Mouse (Mus musculus): ENCODE measurements around the gene Aldh16a1. TPM values are rescaled to one million over a fixed set of nuclear protein-coding genes. Genes with fewer than 3 reads are reported as not detected.
"Not testable (repeated sequence)": the region's sequence is repeated elsewhere in the genome, so short reads cannot be mapped to it uniquely, and the experiment has no call there.

The Aldh16a1 gene
- polyA plus RNA-seq, 1 experiment from 2014 or later = 31.4 TPM

DNA sequence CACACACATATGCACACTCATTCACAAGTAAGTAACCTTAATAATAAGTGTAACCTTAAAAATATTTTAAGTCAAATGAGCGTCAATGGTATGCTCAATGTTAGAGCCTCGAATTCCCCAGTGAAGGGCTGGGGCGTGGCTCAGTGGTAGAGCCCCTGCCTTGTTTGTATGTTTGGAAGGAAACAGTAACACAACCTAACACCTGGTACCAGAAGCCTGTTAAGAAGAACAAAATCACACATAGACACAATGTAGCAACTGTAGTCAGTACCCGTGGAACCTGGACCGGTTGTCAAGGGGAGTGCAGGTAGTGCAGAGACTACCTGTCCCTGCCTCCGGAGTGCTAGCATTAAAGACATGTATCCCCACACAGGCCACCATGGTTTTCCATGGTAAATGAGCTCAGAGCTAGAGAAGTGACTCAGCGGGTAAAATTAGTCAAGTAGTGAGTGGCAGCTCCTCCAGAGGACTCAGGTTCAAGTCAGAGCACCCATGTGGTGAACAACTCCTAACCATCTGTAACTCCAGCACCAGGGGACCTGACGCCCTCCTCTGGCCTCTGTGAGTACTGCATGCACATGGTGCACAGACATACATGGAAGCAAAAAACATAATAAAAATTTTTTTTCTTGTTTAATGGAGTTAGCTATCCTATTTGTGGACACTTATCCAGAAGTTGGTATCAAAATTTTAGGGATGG, 55.7 kb downstream of the Aldh16a1 start:
- Histone ChIP-seq H3K4me1 (replicated peaks) (peaks cover 16% of the 10 kb centered on the region), H3K9ac (no peak overlapping the region), H3K36me3 (replicated peaks) (no peaks in the 10 kb centered on the region), H3K4me3 (replicated peaks) (no peak overlapping the region), H3K9me3 (replicated peaks) (no peaks in the 10 kb centered on the region), H3K4me2 (no peak overlapping the region), H3K27ac (replicated peaks) (no peak overlapping the region), H3K27me3 (no peaks in the 10 kb centered on the region; the same call in 1 of the 2 replicates)
- ATAC-seq (ENCODE audit: insufficient read depth) = no peak
- WGBS (ENCODE audit: insufficient replicate concordance) = 70% methylated on average over 8 of the region's 8 CpGs

- 25% methylated on average over 6 of the region's 6 CpGs for WGBS (ENCODE audit: insufficient replicate concordance)
- Histone ChIP-seq H3K27me3 (no peaks in the 10 kb centered on the region; the same call in 1 of the 2 replicates), H3K9ac (no peak overlapping the region), H3K27ac (replicated peaks) (peak overlapping the region; percentile 45; the same call in 1 of the 2 replicates), H3K36me3 (replicated peaks) (no peaks in the 10 kb centered on the region), H3K4me1 (replicated peaks) (peaks cover 16% of the 10 kb centered on the region), H3K9me3 (replicated peaks) (no peaks in the 10 kb centered on the region), H3K4me3 (replicated peaks) (no peak overlapping the region), H3K4me2 (no peak overlapping the region)
- ATAC-seq (ENCODE audit: insufficient read depth) = peak; percentile 25; the same call in 1 of the 2 replicates
These were observed 56.9 kb downstream of the Aldh16a1 start for GRCm38 (mm10) chr7:45097479-45097878.

- H3K4me3 ChIP-seq (replicated peaks); H3K27me3 ChIP-seq; H3K9me3 ChIP-seq (replicated peaks); H3K36me3 ChIP-seq (replicated peaks); H3K27ac ChIP-seq (replicated peaks); H3K9ac ChIP-seq; ATAC-seq (ENCODE audit: insufficient read depth); H3K4me2 ChIP-seq: not testable (repeated sequence)
- WGBS (ENCODE audit: insufficient replicate concordance) = 78% methylated on average over 14 of the region's 14 CpGs
- H3K4me1 ChIP-seq (replicated peaks) = peaks cover 28% of the 10 kb centered on the region
These were observed 58.4 kb downstream of the Aldh16a1 start for GRCm38 (mm10) chr7:45095965-45096364.

DNA sequence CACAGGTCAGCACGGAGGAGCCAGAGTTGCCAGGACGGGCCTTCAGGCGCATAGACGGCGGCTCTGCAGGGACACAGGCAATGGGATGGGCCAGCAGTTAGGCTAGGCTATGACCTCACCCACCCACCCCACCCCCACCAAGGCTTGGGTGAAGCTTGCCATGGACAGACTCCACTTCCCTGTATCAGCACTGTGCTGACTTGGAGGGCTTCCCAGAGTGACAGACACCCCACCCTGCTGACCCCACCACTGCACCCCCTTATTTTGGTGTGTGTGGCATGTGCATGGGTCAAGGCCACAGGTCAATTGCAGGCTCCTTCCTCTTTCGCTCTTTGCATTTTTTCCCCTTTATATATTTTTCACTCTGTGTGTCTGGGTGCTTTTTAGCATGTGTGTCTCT, 59.0 kb downstream of the Aldh16a1 start:
- ATAC-seq (ENCODE audit: insufficient read depth) = no peak
- Histone ChIP-seq H3K27ac (replicated peaks) (no peak overlapping the region), H3K36me3 (replicated peaks) (no peaks in the 10 kb centered on the region), H3K4me2 (no peak overlapping the region), H3K9me3 (replicated peaks) (no peaks in the 10 kb centered on the region), H3K9ac (no peak overlapping the region), H3K4me1 (replicated peaks) (peaks cover 34% of the 10 kb centered on the region), H3K27me3 (no peaks in the 10 kb centered on the region; the same call in 1 of the 2 replicates), H3K4me3 (replicated peaks) (no peak overlapping the region)
- WGBS (ENCODE audit: insufficient replicate concordance) = 57% methylated on average over 6 of the region's 6 CpGs

- no peak overlapping the region for H3K4me2 ChIP-seq
- H3K27me3 ChIP-seq = no peaks in the 10 kb centered on the region; the same call in 1 of the 2 replicates
- no peak overlapping the region for H3K27ac ChIP-seq (replicated peaks)
- H3K4me3 ChIP-seq (replicated peaks) = no peak overlapping the region
- no peaks in the 10 kb centered on the region for H3K9me3 ChIP-seq (replicated peaks)
- ATAC-seq (ENCODE audit: insufficient read depth) = no peak
- no peaks in the 10 kb centered on the region for H3K36me3 ChIP-seq (replicated peaks)
- 47% methylated on average over 7 of the region's 7 CpGs for WGBS (ENCODE audit: insufficient replicate concordance)
- H3K4me1 ChIP-seq (replicated peaks) = peaks cover 40% of the 10 kb centered on the region
- no peak overlapping the region for H3K9ac ChIP-seq
These were observed 60.3 kb downstream of the Aldh16a1 start for GRCm38 (mm10) chr7:45094121-45094520.

GRCm38 (mm10) chr7:45093516-45093905, 60.9 kb downstream of the Aldh16a1 start:
- H3K27ac ChIP-seq (replicated peaks) = no peak overlapping the region
- no peak for ATAC-seq (ENCODE audit: insufficient read depth)
- H3K4me3 ChIP-seq (replicated peaks) = no peak overlapping the region
- H3K27me3 ChIP-seq = no peaks in the 10 kb centered on the region; the same call in 1 of the 2 replicates
- peaks cover 40% of the 10 kb centered on the region for H3K4me1 ChIP-seq (replicated peaks)
- WGBS (ENCODE audit: insufficient replicate concordance) = 27% methylated on average over 18 of the region's 18 CpGs
- no peak overlapping the region for H3K9ac ChIP-seq
- no peaks in the 10 kb centered on the region for H3K9me3 ChIP-seq (replicated peaks)
- H3K4me2 ChIP-seq = no peak overlapping the region
- H3K36me3 ChIP-seq (replicated peaks) = no peaks in the 10 kb centered on the region

- Histone ChIP-seq H3K27me3 (no peaks in the 10 kb centered on the region; the same call in 1 of the 2 replicates), H3K27ac (replicated peaks) (no peak overlapping the region), H3K4me3 (replicated peaks) (no peak overlapping the region), H3K9ac (no peak overlapping the region), H3K9me3 (replicated peaks) (no peaks in the 10 kb centered on the region), H3K36me3 (replicated peaks) (no peaks in the 10 kb centered on the region), H3K4me2 (no peak overlapping the region; the same call in 1 of the 2 replicates), H3K4me1 (replicated peaks) (peaks cover 40% of the 10 kb centered on the region)
- 39% methylated on average over 12 of the region's 12 CpGs for WGBS (ENCODE audit: insufficient replicate concordance)
- no peak for ATAC-seq (ENCODE audit: insufficient read depth)
These were observed 61.4 kb downstream of the Aldh16a1 start for GRCm38 (mm10) chr7:45092828-45093515.

DNA sequence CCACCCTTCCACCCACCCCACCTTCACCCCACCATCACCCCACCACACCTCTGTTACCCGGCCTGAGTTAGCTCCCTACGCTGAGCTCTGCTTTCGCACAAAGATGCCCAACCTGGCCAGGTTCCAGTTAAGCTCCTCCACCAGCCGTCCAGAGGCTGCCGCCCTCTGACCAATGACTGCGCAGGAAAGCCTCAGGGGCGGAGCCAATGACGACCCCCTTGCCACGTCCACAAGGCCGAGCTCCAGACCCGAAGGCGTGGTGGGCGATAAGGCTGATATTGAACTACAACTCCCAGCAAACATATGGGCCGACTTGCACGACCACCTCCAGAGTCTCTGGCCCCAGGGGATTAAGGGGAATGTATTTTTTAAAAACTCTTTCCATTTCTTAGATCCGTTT, 62.3 kb downstream of the Aldh16a1 start, which contains the start of gene Rcn3:
Rcn3 (minus strand) TSS at position 174 of the 400 bp plus-strand sequence.
- peak within 1 kb of the TSS; percentile 7; the same call in 1 of the 2 replicates for H3K9ac ChIP-seq
- H3K27me3 ChIP-seq = no peaks in the 10 kb centered on the region; the same call in 1 of the 2 replicates
- H3K4me1 ChIP-seq (replicated peaks) = peaks cover 40% of the 10 kb centered on the region
- H3K9me3 ChIP-seq (replicated peaks) = no peaks in the 10 kb centered on the region
- under 1% methylated on average over 16 of the region's 16 CpGs for WGBS (ENCODE audit: insufficient replicate concordance)
- ATAC-seq (ENCODE audit: insufficient read depth) = peak; percentile 71
- H3K4me2 ChIP-seq = peak within 1 kb of the TSS; percentile 73
- H3K27ac ChIP-seq (replicated peaks) = peak within 1 kb of the TSS; percentile 41
- H3K4me3 ChIP-seq (replicated peaks) = peak within 1 kb of the TSS; percentile 44
- H3K36me3 ChIP-seq (replicated peaks) = no peaks in the 10 kb centered on the region

GRCm38 (mm10) chr7:45091001-45091990, 63.1 kb downstream of the Aldh16a1 start:
- 18% methylated on average over 35 of the region's 35 CpGs for WGBS (ENCODE audit: insufficient replicate concordance)
- H3K36me3 ChIP-seq (replicated peaks) = no peaks in the 10 kb centered on the region
- no peaks in the 10 kb centered on the region; the same call in 1 of the 2 replicates for H3K27me3 ChIP-seq
- H3K9ac ChIP-seq = peak overlapping the region; percentile 7; the same call in 1 of the 2 replicates
- ATAC-seq (ENCODE audit: insufficient read depth) = 0 out of 2 replicates have a peak, but pooled peaks have one; percentile 53
- H3K27ac ChIP-seq (replicated peaks) = peak overlapping the region; percentile 41
- peak overlapping the region; percentile 73 for H3K4me2 ChIP-seq
- no peaks in the 10 kb centered on the region for H3K9me3 ChIP-seq (replicated peaks)
- peaks cover 40% of the 10 kb centered on the region for H3K4me1 ChIP-seq (replicated peaks)
- H3K4me3 ChIP-seq (replicated peaks) = peak overlapping the region; percentile 44
